Mouse (Mus musculus) hindbrain, embryonic 13.5 days (tissue): ENCODE results near the gene Scn2a. TPM values are rescaled to one million over a fixed set of nuclear protein-coding genes. Genes with fewer than 3 reads are reported as not detected.

Source experiments
- ATAC-seq: fragments of 200-750 bp; cut with Nextera tagmentation; 2 replicates; pipeline ENCODE4 v1.8.0; 2017; ENCODE audit warnings: moderate TSS enrichment; ENCODE audit not compliant: low FRiP score
- H3K27ac ChIP-seq: fragments of 300-500 bp; sonication (generic); 2 replicates; pipeline ENCODE4 v1.5.1; 2015; ENCODE audit warnings: inconsistent platforms, mild to moderate bottlenecking, moderate library complexity
- H3K27me3 ChIP-seq: fragments of 300-500 bp; sonication (generic); 2 replicates; pipeline ENCODE4 v1.6.1; 2015; ENCODE audit warnings: mild to moderate bottlenecking, inconsistent platforms
- H3K36me3 ChIP-seq: fragments of 300-500 bp; sonication (generic); 2 replicates; pipeline ENCODE4 v1.6.1; 2015; ENCODE audit warnings: mild to moderate bottlenecking, inconsistent platforms
- H3K4me1 ChIP-seq: fragments of 300-500 bp; sonication (generic); replicated peaks from 2 replicates; pipeline ENCODE4 v1.6.1; 2015; ENCODE audit warnings: inconsistent platforms
- H3K4me2 ChIP-seq: fragments of 300-500 bp; sonication (generic); 2 replicates; pipeline ENCODE4 v1.6.1; 2015; ENCODE audit warnings: inconsistent platforms, mild to moderate bottlenecking, moderate library complexity
- H3K4me3 ChIP-seq: fragments of 300-500 bp; sonication (generic); 2 replicates; pipeline ENCODE4 v1.5.1; 2015; ENCODE audit warnings: mild to moderate bottlenecking, inconsistent platforms
- H3K9ac ChIP-seq: fragments of 300-500 bp; sonication (generic); 2 replicates; pipeline ENCODE4 v1.6.1; 2015; ENCODE audit warnings: mild to moderate bottlenecking, inconsistent platforms
- H3K9me3 ChIP-seq: fragments of 300-500 bp; sonication (generic); 2 replicates; pipeline ENCODE4 v1.6.1; 2016; ENCODE audit warnings: inconsistent platforms
- WGBS: fragments of 180-500 bp; shearing (Covaris S2); methylation state at CpG from one replicate; pipeline ENCODE4 v1.1.7; 2015; 5-methylcytosine and 5-hydroxymethylcytosine counted together
- polyA plus RNA-seq: library from polyadenylated mRNA; unstranded; fragments of >200 nt; fragmentation: Nextera tagmentation; extraction: Ambion mirVana; gene quantifications from 2 replicates; pipeline ENCODE4 v1.2.1, GENCODE M21; 2015

Scn2a gene
- polyA plus RNA-seq, 1 experiment from 2014 or later = 37.1 TPM

DNA sequence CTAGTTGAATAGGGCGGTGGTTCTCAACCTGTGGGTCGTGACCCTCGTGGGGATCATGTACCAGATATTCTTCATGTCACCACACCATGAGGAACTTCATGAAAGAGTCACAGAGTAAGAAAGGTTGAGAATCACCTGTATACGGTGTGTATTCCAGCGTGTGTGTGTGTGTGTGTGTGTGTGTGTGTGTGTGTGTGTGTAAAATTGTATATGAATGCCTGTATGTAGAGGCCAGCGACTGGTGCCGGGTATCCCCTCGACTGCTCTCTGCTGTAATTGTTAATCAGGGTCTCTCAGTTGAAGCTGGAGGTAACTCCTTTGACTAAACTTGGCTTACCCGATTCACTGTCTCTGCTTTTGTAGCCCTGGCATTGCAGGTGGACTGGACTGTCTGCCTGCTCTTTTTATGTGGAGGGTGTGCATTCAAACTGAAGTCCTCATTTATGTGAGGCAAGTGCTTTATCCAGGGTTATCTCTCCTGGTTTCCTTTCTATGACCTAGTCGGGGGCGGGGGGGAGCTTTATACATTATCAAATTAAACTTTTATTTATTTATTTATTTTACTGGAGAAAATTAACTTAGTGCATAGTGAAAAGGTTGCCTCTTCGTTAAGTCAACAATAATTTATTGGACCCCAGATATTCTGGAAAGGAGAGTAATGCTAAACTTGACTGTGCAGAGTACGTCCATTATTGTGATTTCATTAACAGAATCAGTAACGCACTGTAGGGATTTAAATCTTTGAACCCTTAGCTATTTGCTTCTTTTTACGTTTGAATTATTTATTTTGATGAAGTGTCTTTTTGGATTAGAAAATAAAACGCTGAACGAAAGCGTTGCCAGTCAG lies 47.2 kb downstream of the Scn2a start:
- peak; percentile 47 for ATAC-seq
- Histone ChIP-seq H3K4me2 (peak overlapping the region; percentile 67), H3K4me3 (peak overlapping the region; percentile 49), H3K36me3 (no peaks in the 10 kb centered on the region; the same call in 1 of the 2 replicates), H3K27ac (peak overlapping the region; percentile 64), H3K4me1 (peaks cover 19% of the 10 kb centered on the region), H3K27me3 (no peaks in the 10 kb centered on the region), H3K9ac (no peak overlapping the region; the same call in 1 of the 2 replicates), H3K9me3 (no peaks in the 10 kb centered on the region)
- 57% methylated on average over 18 of the region's 18 CpGs for WGBS

DNA sequence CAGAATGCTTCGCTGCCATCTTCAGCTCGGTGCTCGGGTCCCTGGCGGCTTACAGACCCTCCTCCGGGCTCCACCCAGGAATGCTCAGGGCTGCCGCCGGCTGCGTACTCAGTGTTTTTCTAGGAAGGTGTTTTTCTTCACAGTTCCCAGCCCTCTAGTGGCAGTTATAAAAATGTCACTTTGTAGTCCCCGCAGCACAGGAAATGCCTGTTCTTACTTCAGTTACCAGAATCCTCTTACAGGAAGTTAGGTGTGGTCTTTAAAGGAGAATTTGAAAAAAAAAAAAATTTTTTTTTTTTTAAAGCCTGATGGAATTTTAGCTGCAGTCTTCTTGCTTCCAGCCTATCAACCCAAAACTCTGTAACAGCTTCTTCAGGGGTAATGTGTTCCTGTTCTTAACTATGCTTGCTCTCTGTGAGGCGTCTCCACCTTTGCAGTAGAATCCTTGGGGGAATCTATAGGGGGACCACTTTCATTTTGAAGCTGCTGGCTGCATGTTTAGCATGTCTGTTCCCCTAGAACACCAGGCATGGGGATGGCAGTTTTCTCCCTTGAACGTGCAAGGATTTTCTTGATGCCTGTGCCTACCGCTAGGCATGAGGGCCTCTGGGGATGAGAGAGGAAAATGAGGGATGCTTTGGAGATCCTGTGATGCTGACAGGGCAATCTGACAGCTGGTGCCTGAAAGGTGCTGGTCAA lies 48.0 kb downstream of the Scn2a start:
- Histone ChIP-seq H3K36me3 (no peaks in the 10 kb centered on the region; the same call in 1 of the 2 replicates), H3K27me3 (no peaks in the 10 kb centered on the region), H3K4me3 (peak overlapping the region; percentile 49), H3K27ac (peak overlapping the region; percentile 90), H3K4me1 (peaks cover 19% of the 10 kb centered on the region), H3K9me3 (no peaks in the 10 kb centered on the region), H3K4me2 (peak overlapping the region; percentile 67), H3K9ac (peak overlapping the region; percentile 80)
- WGBS = 9% methylated on average over 12 of the region's 12 CpGs
- peak; percentile 98 for ATAC-seq

DNA sequence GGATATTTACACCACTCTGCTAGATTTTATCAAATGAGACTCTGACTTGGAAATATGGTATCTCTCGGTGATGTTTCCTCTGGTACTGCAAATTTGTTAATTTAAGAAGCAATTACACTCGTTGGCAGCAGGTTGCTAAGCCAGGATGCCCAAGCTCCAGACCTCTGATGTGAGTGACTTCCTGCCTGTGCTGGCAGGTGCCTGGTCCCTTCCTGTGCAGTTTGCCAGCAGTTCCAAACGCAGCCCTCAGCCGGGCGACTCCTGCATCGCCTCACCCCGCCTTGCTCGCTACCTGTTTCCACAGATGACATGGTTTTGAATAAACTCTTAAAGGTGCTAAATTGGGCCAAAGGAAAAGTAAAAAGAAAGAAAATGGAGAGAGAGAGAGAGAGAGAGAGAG lies 49.0 kb downstream of the Scn2a start:
- peaks cover 19% of the 10 kb centered on the region for H3K4me1 ChIP-seq
- H3K36me3 ChIP-seq = no peaks in the 10 kb centered on the region; the same call in 1 of the 2 replicates
- peak overlapping the region; percentile 55 for H3K9ac ChIP-seq
- H3K27me3 ChIP-seq = no peaks in the 10 kb centered on the region
- H3K4me2 ChIP-seq = peak overlapping the region; percentile 67
- ATAC-seq = no peak
- 79% methylated on average over 8 of the region's 8 CpGs for WGBS
- H3K4me3 ChIP-seq = peak overlapping the region; percentile 49
- H3K9me3 ChIP-seq = no peaks in the 10 kb centered on the region
- H3K27ac ChIP-seq = peak overlapping the region; percentile 52; the same call in 1 of the 2 replicates

DNA sequence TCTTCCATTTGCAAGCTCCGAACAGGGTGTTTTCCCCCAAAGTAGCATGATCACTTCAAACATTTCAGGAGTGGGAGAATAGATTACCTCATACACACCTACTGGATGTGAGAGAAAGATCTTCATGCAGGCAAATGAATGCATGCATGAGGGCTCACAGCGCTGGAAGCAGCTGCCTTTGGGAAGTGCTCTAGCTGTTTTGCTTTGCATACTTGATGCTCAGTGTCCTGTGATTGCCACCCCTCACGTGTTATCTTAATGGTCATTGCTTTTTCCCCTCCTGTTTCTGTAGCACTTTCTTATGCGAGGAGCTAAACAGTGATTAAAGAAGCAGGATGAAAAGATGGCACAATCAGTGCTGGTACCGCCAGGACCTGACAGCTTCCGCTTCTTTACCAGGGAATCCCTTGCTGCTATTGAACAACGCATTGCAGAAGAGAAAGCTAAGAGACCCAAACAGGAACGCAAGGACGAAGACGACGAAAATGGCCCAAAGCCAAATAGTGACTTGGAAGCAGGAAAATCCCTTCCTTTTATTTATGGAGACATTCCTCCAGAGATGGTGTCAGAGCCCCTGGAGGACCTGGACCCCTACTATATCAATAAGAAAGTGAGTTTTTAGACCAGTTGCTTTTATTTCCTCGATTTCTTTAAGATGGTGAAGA lies 49.7 kb downstream of the Scn2a start:
- Histone ChIP-seq H3K36me3 (no peaks in the 10 kb centered on the region; the same call in 1 of the 2 replicates), H3K9ac (peak overlapping the region; percentile 30; the same call in 1 of the 2 replicates), H3K9me3 (no peaks in the 10 kb centered on the region), H3K4me2 (peak overlapping the region; percentile 67), H3K27ac (no peak overlapping the region), H3K4me1 (peaks cover 19% of the 10 kb centered on the region), H3K27me3 (no peaks in the 10 kb centered on the region), H3K4me3 (no peak overlapping the region)
- WGBS = 67% methylated on average over 12 of the region's 12 CpGs
- no peak for ATAC-seq

DNA sequence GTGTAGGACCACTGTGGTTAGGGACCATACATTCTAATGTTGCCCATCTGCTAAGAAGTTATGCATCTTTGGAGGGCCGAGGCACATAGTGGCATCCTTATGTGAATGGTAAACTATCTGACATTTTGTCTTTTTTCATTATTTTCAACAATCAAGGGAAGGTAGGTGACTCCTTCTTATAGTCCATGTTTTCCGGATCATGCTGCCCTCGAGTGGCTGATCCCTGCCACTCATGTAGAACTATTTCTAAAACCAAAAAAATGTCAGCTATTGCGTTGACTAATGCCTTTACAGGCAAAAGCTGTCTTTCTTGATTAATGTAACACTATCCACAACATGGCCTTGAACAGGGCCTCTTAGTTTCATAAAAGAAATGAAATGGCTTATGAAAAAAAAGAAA lies 59.0 kb downstream of the Scn2a start:
- Histone ChIP-seq H3K4me1 (no peaks in the 10 kb centered on the region), H3K4me3 (no peak overlapping the region), H3K36me3 (peaks cover 10% of the 10 kb centered on the region), H3K9ac (no peak overlapping the region), H3K9me3 (no peaks in the 10 kb centered on the region), H3K27ac (no peak overlapping the region), H3K4me2 (no peak overlapping the region), H3K27me3 (no peaks in the 10 kb centered on the region)
- WGBS = 82% methylated on average over 4 of the region's 4 CpGs
- ATAC-seq = no peak

DNA sequence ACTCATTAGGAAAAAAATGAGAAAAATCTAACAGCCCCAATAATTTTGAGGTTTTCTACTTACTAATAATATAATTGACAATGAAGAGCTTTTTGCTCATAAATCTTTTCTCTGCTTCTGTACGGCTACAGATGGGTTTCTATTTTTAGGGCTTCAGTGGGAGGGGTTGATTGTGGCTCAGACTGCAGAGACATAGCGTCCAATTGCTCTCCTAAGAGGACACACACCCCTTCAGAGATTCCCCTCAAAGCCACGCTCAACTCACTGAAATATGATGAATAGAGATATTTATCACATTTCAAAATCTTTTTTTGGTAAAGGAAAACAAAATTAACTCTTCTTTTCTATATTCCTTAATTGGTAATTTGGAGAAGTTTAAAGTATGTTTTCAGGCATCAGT lies 64.6 kb downstream of the Scn2a start:
- H3K4me3 ChIP-seq = no peak overlapping the region
- H3K9me3 ChIP-seq = no peaks in the 10 kb centered on the region
- H3K4me1 ChIP-seq = no peaks in the 10 kb centered on the region
- 75% methylated on average over 3 of the region's 3 CpGs for WGBS
- H3K36me3 ChIP-seq = peaks cover 39% of the 10 kb centered on the region
- no peak for ATAC-seq
- no peak overlapping the region for H3K4me2 ChIP-seq
- no peak overlapping the region for H3K27ac ChIP-seq
- H3K27me3 ChIP-seq = no peaks in the 10 kb centered on the region
- H3K9ac ChIP-seq = no peak overlapping the region

DNA sequence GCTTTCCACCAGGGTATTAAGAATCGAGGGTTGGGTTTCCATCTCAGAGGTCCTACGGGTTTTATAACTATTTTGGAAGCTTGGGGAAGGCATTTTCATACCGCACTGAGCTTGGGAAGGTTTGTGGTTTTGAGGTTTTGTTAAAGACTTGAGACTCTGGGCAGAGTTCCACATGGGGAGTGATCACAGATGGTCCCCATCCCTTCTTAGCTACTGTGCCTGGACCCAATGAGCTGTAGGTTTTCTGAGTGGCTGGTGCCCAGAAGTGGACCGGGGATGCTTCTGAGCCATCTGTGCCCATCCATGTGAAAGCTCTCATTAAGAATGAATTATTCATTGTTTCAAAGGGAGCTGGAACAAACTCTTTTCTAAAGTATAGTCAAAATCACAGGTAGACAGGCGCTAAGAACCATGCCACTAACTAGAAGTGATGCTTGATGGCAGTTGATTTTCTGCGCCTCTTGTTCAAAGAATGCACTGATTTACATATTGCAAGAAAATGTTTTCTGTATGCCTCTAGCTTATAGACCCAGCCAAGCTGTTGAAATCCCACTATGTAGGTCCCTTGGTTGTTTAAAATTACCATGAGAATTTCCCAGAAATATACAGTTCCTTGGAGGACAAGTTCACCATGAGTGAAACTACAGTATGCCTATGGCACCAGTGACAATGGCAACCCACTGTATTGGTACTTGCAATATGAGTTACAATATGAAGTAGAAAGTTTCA lies 70.0 kb downstream of the Scn2a start:
- Histone ChIP-seq H3K4me1 (no peaks in the 10 kb centered on the region), H3K36me3 (peaks cover 51% of the 10 kb centered on the region), H3K9ac (no peak overlapping the region), H3K9me3 (no peaks in the 10 kb centered on the region), H3K4me3 (no peak overlapping the region), H3K27me3 (no peaks in the 10 kb centered on the region), H3K27ac (no peak overlapping the region), H3K4me2 (no peak overlapping the region)
- no peak for ATAC-seq
- 88% methylated on average over 6 of the region's 6 CpGs for WGBS

DNA sequence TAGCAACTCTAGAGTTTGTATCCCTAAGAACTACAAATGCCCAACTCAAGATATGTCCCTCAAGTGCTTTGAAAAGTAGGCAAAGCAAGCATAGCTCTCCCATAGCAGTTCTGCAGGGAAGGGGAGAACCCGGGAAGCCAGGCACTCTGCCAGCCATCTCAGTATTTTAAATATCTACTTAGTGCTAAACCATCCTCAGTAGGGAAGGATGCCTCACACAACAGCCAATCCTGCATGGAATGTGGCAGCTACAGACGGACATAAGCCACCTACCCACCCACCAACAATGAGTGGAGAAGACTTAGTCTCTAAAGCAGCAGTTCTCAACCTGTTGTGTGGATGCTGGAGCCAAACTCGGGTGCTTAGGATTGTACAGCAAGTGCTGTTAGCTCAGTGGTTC lies 73.9 kb downstream of the Scn2a start:
- WGBS = 88% methylated on average over 3 of the region's 3 CpGs
- Histone ChIP-seq H3K4me1 (no peaks in the 10 kb centered on the region), H3K4me3 (no peak overlapping the region), H3K9me3 (no peaks in the 10 kb centered on the region), H3K4me2 (no peak overlapping the region), H3K9ac (no peak overlapping the region), H3K36me3 (peaks cover 27% of the 10 kb centered on the region), H3K27me3 (no peaks in the 10 kb centered on the region), H3K27ac (no peak overlapping the region)
- ATAC-seq = no peak

DNA sequence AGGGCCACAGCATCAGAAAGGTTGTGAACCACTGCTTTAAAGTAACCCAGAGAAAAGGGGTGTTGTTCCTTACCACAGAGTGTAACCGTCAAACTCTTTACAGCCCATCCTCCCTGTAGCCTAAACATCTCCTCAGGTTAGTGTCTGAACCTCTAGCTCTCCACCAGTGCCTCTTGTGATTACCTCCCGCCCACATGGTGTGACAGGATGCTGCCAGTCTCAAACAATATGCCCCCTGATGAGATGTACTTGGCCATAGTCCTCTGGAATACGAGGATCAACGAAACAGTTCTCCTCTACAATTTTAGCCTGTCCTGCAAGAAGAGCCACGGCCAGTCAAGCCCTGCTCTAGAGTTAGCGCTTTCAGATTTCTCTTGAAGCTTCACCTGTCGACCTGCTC lies 74.5 kb downstream of the Scn2a start:
- Histone ChIP-seq H3K4me3 (no peak overlapping the region), H3K27me3 (no peaks in the 10 kb centered on the region), H3K9me3 (no peaks in the 10 kb centered on the region), H3K4me1 (no peaks in the 10 kb centered on the region), H3K36me3 (peaks cover 23% of the 10 kb centered on the region), H3K4me2 (no peak overlapping the region), H3K9ac (no peak overlapping the region), H3K27ac (no peak overlapping the region)
- 76% methylated on average over 7 of the region's 7 CpGs for WGBS
- no peak for ATAC-seq

DNA sequence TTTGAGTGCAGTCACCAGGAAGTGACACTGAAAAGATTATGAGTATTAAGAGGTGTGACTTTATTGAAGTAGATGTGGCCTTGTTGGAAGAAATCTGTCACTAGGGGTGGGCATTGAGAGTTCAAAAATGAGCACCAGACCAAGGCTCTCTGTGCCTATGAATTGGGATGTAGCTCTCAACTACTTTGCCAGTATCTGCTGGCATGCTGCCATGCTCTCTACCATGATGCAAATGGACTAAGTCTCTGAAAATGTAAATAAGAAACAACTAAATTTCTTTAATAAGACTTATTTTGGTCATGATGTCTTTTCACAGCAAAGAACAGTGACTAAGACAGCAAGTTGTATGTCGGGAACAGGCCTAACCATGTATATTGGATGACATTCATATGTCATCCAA lies 79.7 kb downstream of the Scn2a start:
- no peak overlapping the region for H3K4me3 ChIP-seq
- H3K9ac ChIP-seq = no peak overlapping the region
- H3K4me2 ChIP-seq = no peak overlapping the region
- H3K36me3 ChIP-seq = peaks cover 32% of the 10 kb centered on the region
- no peaks in the 10 kb centered on the region for H3K27me3 ChIP-seq
- no peaks in the 10 kb centered on the region for H3K4me1 ChIP-seq
- ATAC-seq = no peak
- 95% methylated on average over 1 of the region's 1 CpGs for WGBS
- H3K9me3 ChIP-seq = no peaks in the 10 kb centered on the region
- no peak overlapping the region for H3K27ac ChIP-seq

DNA sequence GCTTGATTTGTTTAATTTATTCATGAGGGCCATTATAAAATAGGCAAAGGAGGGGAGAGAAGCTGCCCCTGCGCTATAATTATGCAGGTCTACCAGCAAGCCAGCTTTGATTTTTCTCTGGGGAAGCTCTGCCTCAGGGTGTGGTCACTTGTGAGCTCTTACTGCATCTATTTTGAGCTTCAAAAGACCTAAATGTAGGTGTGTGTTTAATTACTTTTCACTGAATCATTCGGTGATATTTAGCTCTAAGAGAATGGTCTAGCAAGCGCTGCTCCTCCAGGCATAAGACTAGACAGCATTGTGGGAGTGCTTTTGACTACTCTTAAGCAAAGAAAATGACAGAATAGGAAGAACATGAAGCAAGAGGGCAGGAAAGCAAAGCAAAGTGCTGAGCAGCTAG lies 80.6 kb downstream of the Scn2a start:
- ATAC-seq = no peak
- H3K27me3 ChIP-seq = no peaks in the 10 kb centered on the region

More for the DNA sequence above, 80.6 kb downstream of the Scn2a start:
- H3K9ac ChIP-seq = no peak overlapping the region
- no peak overlapping the region for H3K4me3 ChIP-seq
- 81% methylated on average over 3 of the region's 3 CpGs for WGBS
- H3K9me3 ChIP-seq = no peaks in the 10 kb centered on the region
- H3K4me2 ChIP-seq = no peak overlapping the region
- H3K4me1 ChIP-seq = no peaks in the 10 kb centered on the region
- H3K36me3 ChIP-seq = peaks cover 32% of the 10 kb centered on the region
- H3K27ac ChIP-seq = no peak overlapping the region
